Mouse (Mus musculus): ENCODE measurements around the gene Stoml2. TPM values are rescaled to one million over a fixed set of nuclear protein-coding genes. Genes with fewer than 3 reads are reported as not detected.

The Stoml2 gene
- 100 to 1,000 TPM; 119 to 161 TPM for polyA plus RNA-seq (2017; shearing (Covaris generic))

GRCm38 (mm10) chr4:43031237-43031995 lies at the start of gene Stoml2:
Gene Stoml2 (minus strand): TSS chr4:43031710.
- ATAC-seq = peak; percentile 91

DNA sequence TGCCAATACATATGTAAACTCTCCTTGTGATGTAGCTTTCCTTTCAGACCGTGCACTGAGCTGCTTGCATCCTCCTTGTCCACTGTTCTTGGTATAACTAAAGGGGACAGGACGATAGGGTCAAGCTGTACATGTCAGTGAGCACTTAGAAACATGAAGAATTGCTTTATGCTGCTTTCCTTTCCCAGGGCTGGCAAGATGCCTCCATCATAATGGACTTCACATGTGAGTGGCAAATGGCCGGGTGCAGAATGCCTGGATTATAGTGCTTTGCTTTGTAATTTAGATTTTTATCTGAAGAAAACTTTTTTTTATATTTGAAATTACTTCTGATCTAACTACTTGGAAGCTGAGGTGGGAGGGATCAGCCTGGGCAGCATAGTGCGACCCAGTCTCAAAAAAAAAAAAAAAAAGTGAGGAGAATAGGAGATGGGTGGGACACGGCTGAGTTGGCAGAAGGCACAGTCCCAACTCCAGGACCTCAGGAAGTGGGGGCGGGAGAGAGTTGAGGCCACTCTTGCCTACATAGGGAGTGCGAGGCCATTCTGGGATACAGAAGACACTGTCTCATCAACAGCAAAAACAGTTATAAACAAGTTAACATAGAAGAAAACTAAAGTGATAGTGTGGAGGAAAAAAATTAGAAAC lies 46.7 kb upstream of the Stoml2 start:
- ATAC-seq = no peak

DNA sequence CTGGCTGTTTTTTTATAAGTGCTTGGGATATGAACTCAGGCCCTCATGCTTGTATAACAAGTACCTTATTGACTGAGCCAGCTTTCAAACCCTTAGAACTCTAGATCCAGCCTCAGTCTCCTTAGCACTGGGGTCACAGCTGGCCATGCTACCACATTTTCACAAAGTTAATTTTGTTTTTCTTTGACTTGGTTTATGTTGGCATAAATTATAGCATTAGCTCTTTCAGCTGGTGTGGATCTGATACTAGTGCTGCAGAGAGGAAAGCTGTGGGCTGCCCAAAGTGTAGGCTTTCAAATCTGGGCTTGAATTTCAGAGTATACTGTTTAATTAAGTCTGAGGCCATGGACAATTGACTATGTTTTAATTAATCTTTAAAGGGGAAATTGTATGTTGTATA lies 43.4 kb upstream of the Stoml2 start:
- ATAC-seq = no peak

DNA sequence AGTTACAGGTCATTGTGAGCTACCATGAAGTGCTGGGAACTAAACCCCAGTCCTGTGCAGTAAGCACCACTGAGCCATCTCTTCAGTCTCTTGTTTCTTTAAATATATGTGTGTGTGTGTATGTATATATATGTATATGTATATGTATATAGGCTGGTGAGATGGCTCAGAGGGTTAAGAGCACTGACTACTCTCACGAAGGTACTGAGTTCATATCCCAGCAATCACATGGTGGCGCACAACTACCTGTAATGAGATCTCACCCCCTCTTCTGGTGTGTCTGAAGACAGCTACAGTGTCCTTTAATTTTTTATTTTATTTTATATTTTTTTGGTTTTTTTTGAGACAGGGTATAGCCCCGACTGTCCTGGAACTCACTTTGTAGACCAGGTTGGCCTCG lies 34.0 kb upstream of the Stoml2 start:
- ATAC-seq = no peak

GRCm38 (mm10) chr4:43060286-43060685 lies 28.8 kb upstream of the Stoml2 start:
- no peak for ATAC-seq

DNA sequence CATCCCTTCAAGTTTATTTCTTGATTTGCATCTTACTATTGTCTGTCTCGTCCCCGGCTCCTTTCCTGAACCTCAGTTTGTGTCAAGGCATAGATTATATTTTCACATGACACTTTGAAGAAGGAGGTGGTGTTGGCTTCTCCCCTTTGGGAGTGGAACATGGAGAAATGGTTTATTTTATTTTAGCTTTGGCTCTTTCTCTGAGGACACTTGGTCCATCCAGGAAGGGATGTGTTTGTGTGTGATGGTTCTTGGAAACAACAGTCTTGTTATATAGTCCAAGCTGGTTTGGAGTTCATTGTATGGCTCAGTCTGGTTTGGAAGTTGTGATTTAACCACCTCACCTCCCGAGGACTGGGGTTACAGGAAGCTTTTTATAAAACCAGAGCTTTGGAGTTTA lies 28.2 kb upstream of the Stoml2 start:
- ATAC-seq = no peak

GRCm38 (mm10) chr4:43058753-43059654 lies 27.5 kb upstream of the Stoml2 start, which contains the start of gene Unc13b:
Gene Unc13b (plus strand): TSS chr4:43058953.
- peak; percentile 86 for ATAC-seq

DNA sequence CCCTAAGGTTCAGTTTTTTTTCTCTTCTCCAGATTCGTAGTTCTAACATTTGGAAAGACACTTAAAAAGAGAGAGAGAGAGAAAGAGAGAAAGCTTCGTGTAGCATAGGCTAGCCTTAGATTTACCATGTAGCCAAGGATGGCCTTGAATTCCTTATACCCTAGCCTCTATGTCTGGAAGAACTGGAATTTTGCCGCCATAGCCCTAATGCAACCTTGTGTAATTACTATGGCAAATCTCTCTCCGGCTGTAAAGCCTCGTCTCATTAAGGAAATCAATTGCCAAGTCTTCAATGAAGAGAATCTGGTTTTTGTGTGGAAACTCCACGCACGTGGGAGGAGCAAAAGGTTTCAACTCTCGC lies 26.9 kb upstream of the Stoml2 start:
- ATAC-seq = no peak

DNA sequence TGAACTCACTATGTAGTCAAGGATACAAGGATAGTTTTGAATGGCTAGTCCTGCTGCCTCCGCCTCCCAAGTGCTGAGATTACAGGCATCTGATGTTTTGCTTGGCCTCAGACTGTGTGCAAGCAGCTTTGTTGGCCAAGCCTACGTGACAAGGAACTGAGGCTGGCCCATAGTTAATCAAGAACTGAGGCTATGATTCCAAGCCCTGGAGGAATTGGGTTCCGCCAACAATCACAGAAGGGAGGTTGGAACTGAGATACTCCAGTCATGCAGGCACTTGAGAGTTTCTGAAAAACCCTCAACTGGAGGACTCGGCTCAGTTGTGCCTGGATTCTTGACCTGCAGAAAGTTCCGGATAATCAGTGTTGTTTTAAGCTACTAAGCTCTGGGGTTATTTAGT lies 26.1 kb upstream of the Stoml2 start:
- no peak for ATAC-seq

GRCm38 (mm10) chr4:43052627-43053026 lies 21.1 kb upstream of the Stoml2 start:
- ATAC-seq = peak; percentile 79

- peak; percentile 41 for ATAC-seq
Observed at GRCm38 (mm10) chr4:43047231-43047630, 15.7 kb upstream of the Stoml2 start.

DNA sequence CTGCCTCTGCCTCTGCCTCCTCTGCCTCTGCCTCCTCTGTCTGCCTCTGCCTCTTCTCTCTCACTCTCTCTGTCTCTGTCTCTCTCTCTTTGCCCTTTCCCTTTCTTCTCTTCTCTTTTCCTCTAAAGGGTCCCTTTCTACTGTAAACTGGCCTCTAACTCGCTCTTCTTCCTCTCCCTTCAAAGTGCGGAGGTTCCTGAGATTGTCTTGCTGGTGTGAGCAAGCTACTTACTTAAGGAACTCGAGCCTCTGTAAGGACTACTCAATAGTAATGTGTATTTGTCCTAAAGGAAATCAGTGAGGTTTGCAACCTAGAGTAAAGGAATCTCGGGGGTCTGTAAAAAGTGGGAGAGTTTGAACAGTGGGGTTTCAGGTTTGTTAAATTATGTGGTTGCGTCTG lies 15.1 kb upstream of the Stoml2 start:
- ATAC-seq = no peak

- ATAC-seq = peak; percentile 71
Observed at GRCm38 (mm10) chr4:43045659-43046302, 14.3 kb upstream of the Stoml2 start, which contains the start of gene Fam214b. Gene Fam214b (minus strand): TSS chr4:43046220.

GRCm38 (mm10) chr4:43045285-43045658 lies 13.8 kb upstream of the Stoml2 start:
- ATAC-seq = no peak

- no peak for ATAC-seq
Observed at GRCm38 (mm10) chr4:43044673-43045072, 13.2 kb upstream of the Stoml2 start.

- ATAC-seq = peak; percentile 57
Observed at GRCm38 (mm10) chr4:43043644-43044357, 12.3 kb upstream of the Stoml2 start.

GRCm38 (mm10) chr4:43040881-43041547 lies 9.5 kb upstream of the Stoml2 start:
- ATAC-seq = no peak

DNA sequence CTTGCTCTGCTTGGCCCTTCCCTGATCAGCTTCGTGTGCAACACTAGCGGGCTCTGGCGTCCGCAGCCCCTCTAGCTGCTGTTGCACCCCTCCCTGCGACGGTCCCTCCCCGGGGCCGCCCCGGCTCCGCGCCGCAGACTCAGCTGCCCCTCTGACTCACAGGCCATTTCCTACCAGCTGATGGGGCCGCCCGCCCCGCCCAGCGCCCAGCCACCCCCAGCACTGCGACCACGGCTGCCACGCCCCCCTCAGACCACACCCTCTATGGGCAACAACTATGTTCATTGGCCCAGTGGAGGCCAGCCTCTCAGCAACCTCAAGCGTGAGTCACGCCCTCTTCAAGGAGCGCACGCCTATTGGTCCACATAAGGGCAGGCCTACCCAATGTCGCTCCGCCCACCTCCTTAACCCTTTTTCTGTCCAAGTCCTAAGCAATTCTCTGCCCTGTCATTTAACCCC lies 8.6 kb upstream of the Stoml2 start:
- ATAC-seq = peak; percentile 89

- ATAC-seq = no peak
Observed at GRCm38 (mm10) chr4:43039609-43040008, 8.1 kb upstream of the Stoml2 start.

DNA sequence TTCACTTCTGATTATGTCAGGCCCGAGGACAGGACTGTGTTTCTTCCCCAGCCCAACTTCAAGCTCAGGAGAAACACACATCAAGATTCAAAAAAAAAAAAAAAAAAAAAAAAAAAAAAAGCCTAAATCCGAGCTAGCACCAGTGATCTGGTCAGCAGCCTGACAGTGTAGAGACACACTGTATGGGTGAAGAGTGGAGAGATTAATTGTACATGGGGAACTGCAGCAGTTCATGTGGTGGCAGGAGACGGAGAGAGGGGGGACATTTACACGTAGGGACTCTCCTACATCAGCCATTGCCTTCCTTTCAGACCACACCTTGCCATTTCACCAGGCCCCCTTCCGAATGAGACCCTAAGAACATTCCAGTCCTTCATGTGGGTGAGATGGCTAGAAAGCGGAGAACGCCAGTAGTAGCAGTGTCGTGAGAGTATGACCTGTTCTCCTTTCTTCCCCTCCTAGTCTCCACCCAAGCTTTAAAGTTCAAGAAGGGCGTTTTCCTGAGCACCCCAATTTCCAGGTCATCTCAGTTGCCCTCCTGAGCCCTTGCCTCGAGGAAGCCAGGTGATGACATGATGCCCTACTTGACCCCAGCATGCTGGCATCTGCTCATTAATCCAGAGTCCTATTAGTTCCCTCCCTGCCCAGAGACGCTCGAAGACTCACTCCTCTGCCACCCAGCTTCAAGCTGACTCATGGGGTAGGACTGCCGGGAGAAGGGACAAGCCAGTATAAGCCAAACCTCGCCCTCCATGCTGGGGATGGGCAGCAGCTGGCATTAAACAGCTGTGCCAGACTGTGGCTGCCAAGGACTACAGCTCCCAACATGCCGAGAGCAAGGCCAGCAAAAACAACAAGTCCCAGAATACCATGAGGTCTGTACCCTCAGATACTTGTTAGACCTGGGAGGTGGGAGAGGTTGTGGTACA lies 7.3 kb upstream of the Stoml2 start:
- ATAC-seq = no peak
